Mouse (Mus musculus) heart, adult 2 months (tissue): ENCODE measurements around the gene Tmem91.

ENCODE experiments used
- CTCF ChIP-seq: fragments of 200-600 bp; IDR thresholded peaks from 2 replicates; pipeline ENCODE4 v1.8.1; 2022; ENCODE audit warnings: antibody characterized with exemption, mild to moderate bottlenecking, moderate library complexity
- POLR2A ChIP-seq: fragments of 200-500 bp; IDR thresholded peaks from 2 replicates; pipeline ENCODE4 v1.6.1; 2011; ENCODE audit warnings: mild to moderate bottlenecking, low read depth, low read length, control low read depth; ENCODE audit not compliant: insufficient read depth

GRCm38 (mm10) chr7:25715731-25716271, 40.8 kb upstream of the Tmem91 start:
- TF ChIP-seq POLR2A (no peak), CTCF (no peak)
